Mouse (Mus musculus) liver, embryonic 14.5 days (tissue): ENCODE results near the gene Pard6b.

Experiments used
- CTCF ChIP-seq: IDR thresholded peaks from 2 replicates; pipeline ENCODE4 v1.5.1; 2016; ENCODE audit warnings: antibody characterized with exemption, low read depth, control low read depth
- EP300 ChIP-seq: IDR thresholded peaks from 2 replicates; pipeline ENCODE4 v1.6.1; 2016; ENCODE audit warnings: antibody characterized with exemption, low read depth

DNA sequence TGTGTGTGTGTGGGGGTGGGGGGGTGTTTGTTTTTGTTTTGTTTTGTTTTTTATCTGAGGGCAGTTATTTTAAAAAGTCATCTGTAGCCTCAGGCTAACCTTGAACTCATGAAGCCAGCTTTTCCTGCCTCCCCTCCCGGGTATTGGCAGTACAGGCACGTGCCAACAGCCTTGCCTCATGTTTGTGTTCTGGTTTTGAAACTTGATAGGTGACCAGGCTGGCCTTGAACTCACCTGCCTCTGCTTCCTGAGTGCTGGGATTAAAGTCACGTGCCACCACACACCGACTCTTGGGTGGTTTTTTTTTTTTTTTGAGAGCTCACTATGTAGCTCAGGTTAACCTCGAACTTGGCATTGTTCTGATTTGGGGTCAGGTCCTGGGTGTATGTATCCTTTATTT is 21.0 kb downstream of the Pard6b start:
- TF ChIP-seq CTCF (no peak), EP300 (no peak)
